Mouse (Mus musculus) lung, adult 2 months (tissue): ENCODE results near the gene Ssna1. TPM values are rescaled to one million over a fixed set of nuclear protein-coding genes. Genes with fewer than 3 reads are reported as not detected.

ENCODE experiments used
- DNase-seq: peaks from one replicate; pipeline ENCODE4 v3.0.0; 2022
- H3K4me1 ChIP-seq: fragments of 200-500 bp; 2 replicates; pipeline ENCODE4 v1.6.1; 2011; ENCODE audit warnings: low read length; ENCODE audit not compliant: control insufficient read depth, insufficient read depth
- H3K4me3 ChIP-seq: fragments of 200-500 bp; replicated peaks from 2 replicates; pipeline ENCODE3; 2011; ENCODE audit warnings: low read depth, mild to moderate bottlenecking, control low read depth, low read length; ENCODE audit errors: extremely low read depth
- CTCF ChIP-seq: fragments of 200-500 bp; IDR thresholded peaks from 2 replicates; pipeline ENCODE4 v1.5.1; 2011; ENCODE audit warnings: mild to moderate bottlenecking, low read length, control low read depth; ENCODE audit not compliant: insufficient read depth
- POLR2A ChIP-seq: fragments of 200-500 bp; IDR thresholded peaks from 2 replicates; pipeline ENCODE4 v1.6.1; 2011; ENCODE audit warnings: low read depth, mild to moderate bottlenecking, control low read depth, low read length, borderline replicate concordance; ENCODE audit errors: extremely low read depth
- WGBS: fragments of 180-500 bp; shearing (Covaris S2); methylation state at CpG from one replicate; pipeline ENCODE4 v1.1.7; 2018; 5-methylcytosine and 5-hydroxymethylcytosine counted together
- polyA plus RNA-seq: library from polyadenylated mRNA; depleted of rRNA; stranded (reverse); fragments of >200 nt; gene quantifications from 2 replicates; pipeline ENCODE4 v1.2.3, GENCODE M21; 2012; rRNA removed

Ssna1 gene
- polyA plus RNA-seq, 1 experiment: 41.6 TPM

GRCm38 (mm10) chr2:25227406-25227805, 44.8 kb downstream of the Ssna1 start:
- WGBS: 96% methylated on average over 4 of the region's 4 CpGs
- H3K4me1 ChIP-seq: peaks cover 15% of the 10 kb centered on the region
- no peak for DNase-seq
- no peak overlapping the region for H3K4me3 ChIP-seq
- TF ChIP-seq CTCF: no peak
- TF ChIP-seq POLR2A: no peak

- 73% methylated on average over 5 of the region's 5 CpGs for WGBS
- H3K4me3 ChIP-seq: no peak overlapping the region
- peaks cover 15% of the 10 kb centered on the region for H3K4me1 ChIP-seq
- DNase-seq: no peak
- TF ChIP-seq CTCF (no peak), POLR2A (no peak)
Measured at GRCm38 (mm10) chr2:25226864-25227263, 45.4 kb downstream of the Ssna1 start.

- Histone ChIP-seq H3K4me1 (peaks cover 15% of the 10 kb centered on the region), H3K4me3 (no peak overlapping the region)
- no peak for DNase-seq
- 71% methylated on average over 8 of the region's 8 CpGs for WGBS
- TF ChIP-seq CTCF (no peak), POLR2A (no peak)
Measured at GRCm38 (mm10) chr2:25225811-25226379, 46.3 kb downstream of the Ssna1 start.

- peak; percentile 94 for DNase-seq
- TF ChIP-seq CTCF (no peak), POLR2A (peak; percentile 88; the same call in 1 of the 2 replicates)
- WGBS: 2% methylated on average over 41 of the region's 41 CpGs
Measured at GRCm38 (mm10) chr2:25224766-25225752, 47.2 kb downstream of the Ssna1 start.

GRCm38 (mm10) chr2:25224492-25224765, 47.8 kb downstream of the Ssna1 start, which contains the start of gene Tubb4b:
Gene Tubb4b (minus strand): TSS chr2:25224702.
- DNase-seq: no peak
- peak; percentile 99 for TF ChIP-seq POLR2A
- TF ChIP-seq CTCF: no peak
- H3K4me1 ChIP-seq: peaks cover 15% of the 10 kb centered on the region
- peak within 1 kb of the TSS; percentile 91 for H3K4me3 ChIP-seq
- WGBS: under 1% methylated on average over 17 of the region's 17 CpGs

More at GRCm38 (mm10) chr2:25224766-25225752, 47.2 kb downstream of the Ssna1 start:
- Histone ChIP-seq H3K4me3 (peak overlapping the region; percentile 85), H3K4me1 (peaks cover 15% of the 10 kb centered on the region)

GRCm38 (mm10) chr2:25223681-25224491, 48.4 kb downstream of the Ssna1 start:
- DNase-seq: peak; percentile 79
- 1% methylated on average over 51 of the region's 53 CpGs for WGBS
- H3K4me1 ChIP-seq: peaks cover 14% of the 10 kb centered on the region
- TF ChIP-seq CTCF: no peak
- TF ChIP-seq POLR2A: peak; percentile 25; the same call in 1 of the 2 replicates
- H3K4me3 ChIP-seq: peak overlapping the region; percentile 91

- no peak for DNase-seq
- peaks cover 6% of the 10 kb centered on the region for H3K4me1 ChIP-seq
- WGBS: 71% methylated on average over 5 of the region's 5 CpGs
- H3K4me3 ChIP-seq: no peak overlapping the region
- peak; percentile 38; the same call in 1 of the 2 replicates for TF ChIP-seq POLR2A
- no peak for TF ChIP-seq CTCF
Measured at GRCm38 (mm10) chr2:25221331-25221772, 50.9 kb downstream of the Ssna1 start.

Other genes starting within 250 kb of the Ssna1 start
- gene Nsmf, start 218.1 kb downstream of the Ssna1 start, polyA plus RNA-seq: 124 and 135 TPM in 2 replicates
- gene Entpd8, start 192.1 kb downstream of the Ssna1 start, polyA plus RNA-seq: 2.0 and 2.6 TPM in 2 replicates
- 2.1 and 2.4 TPM in 2 replicates for gene Noxa1, start 177.3 kb downstream of the Ssna1 start, polyA plus RNA-seq
- gene Nrarp, start 91.7 kb downstream of the Ssna1 start, polyA plus RNA-seq: 46.0 and 69.2 TPM in 2 replicates
- 52.8 and 54.9 TPM in 2 replicates for gene Tor4a, start 75.6 kb downstream of the Ssna1 start, polyA plus RNA-seq
- gene Nelfb, start 60.9 kb downstream of the Ssna1 start, polyA plus RNA-seq: 58.0 and 94.5 TPM in 2 replicates
- gene Stpg3, start 57.8 kb downstream of the Ssna1 start, polyA plus RNA-seq: not detected in 2 replicates
- gene Fam166a, start 53.7 kb downstream of the Ssna1 start, polyA plus RNA-seq: 0.17 TPM in 1 of 2 replicates, not detected in the other
- gene Tubb4b, start 47.7 kb downstream of the Ssna1 start, polyA plus RNA-seq: 490 and 623 TPM in 2 replicates
- not detected in 2 replicates for gene Slc34a3, start 38.1 kb downstream of the Ssna1 start, polyA plus RNA-seq
- 0.76 TPM in 1 of 2 replicates, not detected in the other for gene Rnf224, start 35.7 kb downstream of the Ssna1 start, polyA plus RNA-seq
- gene Rnf208, start 30.2 kb downstream of the Ssna1 start, polyA plus RNA-seq: 14.1 and 28.6 TPM in 2 replicates
- gene Cysrt1, start 30.0 kb downstream of the Ssna1 start, polyA plus RNA-seq: 120 TPM in 1 of 2 replicates, not detected in the other
- 15.0 and 20.9 TPM in 2 replicates for gene AL732309.1, start 25.6 kb downstream of the Ssna1 start, polyA plus RNA-seq
- gene Tmem203, start 17.0 kb downstream of the Ssna1 start, polyA plus RNA-seq: 53.5 and 54.5 TPM in 2 replicates
- 17.4 and 24.3 TPM in 2 replicates for gene Tprn, start 9.8 kb downstream of the Ssna1 start, polyA plus RNA-seq
- gene Anapc2, start within 50 bp of the Ssna1 start, polyA plus RNA-seq: 82.1 and 133 TPM in 2 replicates
- gene Tmem210, start 15.7 kb upstream of the Ssna1 start, polyA plus RNA-seq: 0.40 TPM in 1 of 2 replicates, not detected in the other
- 52.8 and 59.6 TPM in 2 replicates for gene Lrrc26, start 17.5 kb upstream of the Ssna1 start, polyA plus RNA-seq
- 0.46 and 0.52 TPM in 2 replicates for gene Grin1, start 46.7 kb upstream of the Ssna1 start, polyA plus RNA-seq
- 14.4 and 18.1 TPM in 2 replicates for gene Man1b1, start 59.9 kb upstream of the Ssna1 start, polyA plus RNA-seq
- 33.6 and 36.4 TPM in 2 replicates for gene Dpp7, start 83.9 kb upstream of the Ssna1 start, polyA plus RNA-seq
- 59.5 and 65.3 TPM in 2 replicates for gene Uap1l1, start 93.2 kb upstream of the Ssna1 start, polyA plus RNA-seq
- gene Sapcd2, start 99.9 kb upstream of the Ssna1 start, polyA plus RNA-seq: 5.5 and 6.3 TPM in 2 replicates
- gene Entpd2, start 123.4 kb upstream of the Ssna1 start, polyA plus RNA-seq: 18.4 and 18.6 TPM in 2 replicates
- gene Npdc1, start 126.9 kb upstream of the Ssna1 start, polyA plus RNA-seq: 166 and 185 TPM in 2 replicates
- 2.1 and 3.0 TPM in 2 replicates for gene Fut7, start 150.8 kb upstream of the Ssna1 start, polyA plus RNA-seq
- gene Abca2, start 156.3 kb upstream of the Ssna1 start, polyA plus RNA-seq: 52.4 and 61.5 TPM in 2 replicates
- 1,602 and 1,847 TPM in 2 replicates for gene Clic3, start 184.4 kb upstream of the Ssna1 start, polyA plus RNA-seq
- gene Paxx, start 188.7 kb upstream of the Ssna1 start, polyA plus RNA-seq: 74.6 and 76.0 TPM in 2 replicates
- 0.62 and 0.80 TPM in 2 replicates for gene Ptgds, start 197.6 kb upstream of the Ssna1 start, polyA plus RNA-seq
- not detected in 2 replicates for gene Lcn12, start 221.5 kb upstream of the Ssna1 start, polyA plus RNA-seq
- gene Fbxw5, start 228.3 kb upstream of the Ssna1 start, polyA plus RNA-seq: 23.1 and 37.4 TPM in 2 replicates
- gene C8g, start 229.3 kb upstream of the Ssna1 start, polyA plus RNA-seq: 2.5 and 2.7 TPM in 2 replicates